Mouse (Mus musculus) thymus, adult 2 months (tissue): ENCODE results near the gene Ugt1a6a. TPM values are rescaled to one million over a fixed set of nuclear protein-coding genes. Genes with fewer than 3 reads are reported as not detected.

Experiments
- DNase-seq: peaks from one replicate; pipeline ENCODE4 v3.0.0; 2021
- H3K27ac ChIP-seq: fragments of 200-500 bp; 2 replicates; pipeline ENCODE4 v1.5.1; 2012; ENCODE audit warnings: low read length, control low read depth; ENCODE audit not compliant: control insufficient read depth, insufficient read depth
- H3K27me3 ChIP-seq: fragments of 200-500 bp; 2 replicates; pipeline ENCODE4 v1.6.1; 2012; ENCODE audit warnings: mild to moderate bottlenecking, low read length, moderate library complexity, mixed read lengths; ENCODE audit not compliant: control insufficient read depth, insufficient read depth
- H3K36me3 ChIP-seq: fragments of 200-500 bp; 2 replicates; pipeline ENCODE4 v1.6.1; 2012; ENCODE audit warnings: mild to moderate bottlenecking, low read length, moderate library complexity; ENCODE audit not compliant: control insufficient read depth, insufficient read depth
- H3K4me1 ChIP-seq: fragments of 200-500 bp; replicated peaks from 2 replicates; pipeline ENCODE4 v1.6.1; 2012; ENCODE audit warnings: low read length; ENCODE audit not compliant: control insufficient read depth, insufficient read depth
- H3K4me3 ChIP-seq: fragments of 200-500 bp; 2 replicates; pipeline ENCODE4 v1.5.1; 2012; ENCODE audit warnings: mild to moderate bottlenecking, low read length, control low read depth, moderate library complexity; ENCODE audit not compliant: control insufficient read depth, insufficient read depth
- CTCF ChIP-seq: fragments of 200-500 bp; IDR thresholded peaks from 2 replicates; pipeline ENCODE4 v1.5.1; 2012; ENCODE audit warnings: mild to moderate bottlenecking, control low read depth, low read length, moderate library complexity, borderline replicate concordance; ENCODE audit not compliant: control insufficient read depth, poor library complexity, insufficient read depth; ENCODE audit errors: extremely low read depth
- POLR2A ChIP-seq: fragments of 200-500 bp; IDR thresholded peaks from 2 replicates; pipeline ENCODE4 v1.6.1; 2012; ENCODE audit warnings: mild to moderate bottlenecking, low read length, control low read depth, moderate library complexity; ENCODE audit not compliant: control insufficient read depth, poor library complexity, insufficient read depth; ENCODE audit errors: extremely low read depth
- WGBS: fragments of 180-500 bp; shearing (Covaris S2); methylation state at CpG from one replicate; pipeline ENCODE4 v1.1.7; 2018; 5-methylcytosine and 5-hydroxymethylcytosine counted together
- polyA plus RNA-seq: library from polyadenylated mRNA; depleted of rRNA; stranded (reverse); fragments of >200 nt; gene quantifications from 2 replicates; pipeline ENCODE4 v1.2.3, GENCODE M21; 2012

Ugt1a6a gene
- polyA plus RNA-seq, 1 experiment, result 3.8 TPM

- WGBS, result 62% methylated on average over 2 of the region's 2 CpGs
Observed at GRCm38 (mm10) chr1:88255466-88255857, 120.9 kb downstream of the Ugt1a6a start.

GRCm38 (mm10) chr1:88255989-88256754, 121.6 kb downstream of the Ugt1a6a start:
- Histone ChIP-seq H3K36me3 (peaks cover 7% of the 10 kb centered on the region; the same call in 1 of the 2 replicates), H3K4me1 (peaks cover 18% of the 10 kb centered on the region), H3K4me3 (no peak overlapping the region), H3K27me3 (no peaks in the 10 kb centered on the region), H3K27ac (no peak overlapping the region)
- 85% methylated on average over 13 of the region's 13 CpGs for WGBS
- TF ChIP-seq CTCF, result no peak
- DNase-seq, result no peak

More at GRCm38 (mm10) chr1:88255466-88255857, 120.9 kb downstream of the Ugt1a6a start:
- no peaks in the 10 kb centered on the region for H3K27me3 ChIP-seq
- 0 out of 2 replicates have a peak, but pooled peaks cover 2% of the 10 kb centered on the region for H3K36me3 ChIP-seq
- peaks cover 18% of the 10 kb centered on the region for H3K4me1 ChIP-seq
- H3K4me3 ChIP-seq, result no peak overlapping the region
- TF ChIP-seq CTCF, result no peak
- TF ChIP-seq POLR2A, result no peak
- H3K27ac ChIP-seq, result no peak overlapping the region
- DNase-seq, result no peak

GRCm38 (mm10) chr1:88256886-88257663, 122.5 kb downstream of the Ugt1a6a start:
- H3K27me3 ChIP-seq, result no peaks in the 10 kb centered on the region
- no peak for DNase-seq
- peaks cover 21% of the 10 kb centered on the region for H3K4me1 ChIP-seq
- no peak for TF ChIP-seq POLR2A
- no peak for TF ChIP-seq CTCF
- peaks cover 12% of the 10 kb centered on the region for H3K36me3 ChIP-seq
- no peak overlapping the region for H3K4me3 ChIP-seq
- WGBS, result 85% methylated on average over 10 of the region's 10 CpGs
- no peak overlapping the region for H3K27ac ChIP-seq

GRCm38 (mm10) chr1:88257681-88258080, 123.1 kb downstream of the Ugt1a6a start:
- Histone ChIP-seq H3K4me1 (peaks cover 21% of the 10 kb centered on the region), H3K27me3 (no peaks in the 10 kb centered on the region), H3K36me3 (peaks cover 18% of the 10 kb centered on the region), H3K27ac (no peak overlapping the region), H3K4me3 (no peak overlapping the region)
- WGBS, result 82% methylated on average over 6 of the region's 6 CpGs
- TF ChIP-seq CTCF (no peak), POLR2A (no peak)
- no peak for DNase-seq

GRCm38 (mm10) chr1:88258361-88258760, 123.8 kb downstream of the Ugt1a6a start:
- no peak for DNase-seq
- H3K27me3 ChIP-seq, result no peaks in the 10 kb centered on the region
- peaks cover 25% of the 10 kb centered on the region for H3K36me3 ChIP-seq
- no peak overlapping the region for H3K27ac ChIP-seq
- TF ChIP-seq CTCF, result no peak
- TF ChIP-seq POLR2A, result no peak
- H3K4me1 ChIP-seq, result peaks cover 21% of the 10 kb centered on the region
- 71% methylated on average over 6 of the region's 6 CpGs for WGBS
- H3K4me3 ChIP-seq, result no peak overlapping the region

- no peak overlapping the region for H3K4me3 ChIP-seq
- TF ChIP-seq CTCF (no peak), POLR2A (no peak)
- DNase-seq, result no peak
- H3K36me3 ChIP-seq, result peaks cover 32% of the 10 kb centered on the region
- 40% methylated on average over 8 of the region's 8 CpGs for WGBS
- no peaks in the 10 kb centered on the region for H3K27me3 ChIP-seq
- H3K27ac ChIP-seq, result no peak overlapping the region
- peaks cover 21% of the 10 kb centered on the region for H3K4me1 ChIP-seq
Observed at GRCm38 (mm10) chr1:88258881-88259642, 124.5 kb downstream of the Ugt1a6a start.
